Mouse (Mus musculus) gonadal fat pad, adult 2 months (tissue): ENCODE results near the gene Il21r. TPM values are rescaled to one million over a fixed set of nuclear protein-coding genes. Genes with fewer than 3 reads are reported as not detected.

ENCODE experiments used
- DNase-seq: peaks from one replicate; pipeline ENCODE4 v3.0.0-alpha.2; 2012; ENCODE audit warnings: low read depth
- polyA plus RNA-seq: library from polyadenylated mRNA; depleted of rRNA; stranded (reverse); fragments of >200 nt; gene quantifications from 2 replicates; pipeline ENCODE4 v1.2.3, GENCODE M21; 2012

The Il21r gene
- polyA plus RNA-seq, 1 experiment, result 1.5 TPM

DNA sequence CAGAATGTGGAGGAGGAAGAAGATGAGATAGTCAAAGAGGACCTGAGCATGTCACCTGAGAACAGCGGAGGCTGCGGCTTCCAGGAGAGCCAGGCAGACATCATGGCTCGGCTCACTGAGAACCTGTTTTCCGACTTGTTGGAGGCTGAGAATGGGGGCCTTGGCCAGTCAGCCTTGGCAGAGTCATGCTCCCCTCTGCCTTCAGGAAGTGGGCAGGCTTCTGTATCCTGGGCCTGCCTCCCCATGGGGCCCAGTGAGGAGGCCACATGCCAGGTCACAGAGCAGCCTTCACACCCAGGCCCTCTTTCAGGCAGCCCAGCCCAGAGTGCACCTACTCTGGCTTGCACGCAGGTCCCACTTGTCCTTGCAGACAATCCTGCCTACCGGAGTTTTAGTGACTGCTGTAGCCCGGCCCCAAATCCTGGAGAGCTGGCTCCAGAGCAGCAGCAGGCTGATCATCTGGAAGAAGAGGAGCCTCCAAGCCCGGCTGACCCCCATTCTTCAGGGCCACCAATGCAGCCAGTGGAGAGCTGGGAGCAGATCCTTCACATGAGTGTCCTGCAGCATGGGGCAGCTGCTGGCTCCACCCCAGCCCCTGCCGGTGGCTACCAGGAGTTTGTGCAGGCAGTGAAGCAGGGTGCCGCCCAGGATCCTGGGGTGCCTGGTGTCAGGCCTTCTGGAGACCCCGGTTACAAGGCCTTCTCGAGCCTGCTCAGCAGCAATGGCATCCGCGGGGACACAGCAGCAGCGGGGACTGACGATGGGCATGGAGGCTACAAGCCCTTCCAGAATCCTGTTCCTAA is 27.3 kb upstream of the Il21r start:
- no peak for DNase-seq

DNA sequence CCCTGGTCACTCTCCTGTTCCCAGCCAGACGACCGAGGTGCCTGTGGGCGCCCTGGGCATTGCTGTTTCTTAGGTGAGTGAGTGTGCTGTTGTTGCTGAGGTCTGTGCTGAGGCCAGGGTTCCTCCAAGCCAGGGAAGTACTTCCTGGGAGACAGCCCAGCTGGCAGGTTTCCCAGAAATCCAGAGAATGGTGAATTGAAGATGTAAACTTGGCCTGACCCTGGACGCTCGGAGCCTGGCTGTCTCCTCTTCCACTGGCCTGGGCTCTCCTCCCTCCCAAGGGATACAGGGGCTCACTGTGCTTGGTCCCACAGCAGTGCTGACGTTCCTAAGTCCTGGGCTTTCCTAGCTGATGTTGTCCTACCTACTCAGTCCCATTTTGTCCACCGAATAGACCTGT is 26.2 kb upstream of the Il21r start:
- no peak for DNase-seq

DNA sequence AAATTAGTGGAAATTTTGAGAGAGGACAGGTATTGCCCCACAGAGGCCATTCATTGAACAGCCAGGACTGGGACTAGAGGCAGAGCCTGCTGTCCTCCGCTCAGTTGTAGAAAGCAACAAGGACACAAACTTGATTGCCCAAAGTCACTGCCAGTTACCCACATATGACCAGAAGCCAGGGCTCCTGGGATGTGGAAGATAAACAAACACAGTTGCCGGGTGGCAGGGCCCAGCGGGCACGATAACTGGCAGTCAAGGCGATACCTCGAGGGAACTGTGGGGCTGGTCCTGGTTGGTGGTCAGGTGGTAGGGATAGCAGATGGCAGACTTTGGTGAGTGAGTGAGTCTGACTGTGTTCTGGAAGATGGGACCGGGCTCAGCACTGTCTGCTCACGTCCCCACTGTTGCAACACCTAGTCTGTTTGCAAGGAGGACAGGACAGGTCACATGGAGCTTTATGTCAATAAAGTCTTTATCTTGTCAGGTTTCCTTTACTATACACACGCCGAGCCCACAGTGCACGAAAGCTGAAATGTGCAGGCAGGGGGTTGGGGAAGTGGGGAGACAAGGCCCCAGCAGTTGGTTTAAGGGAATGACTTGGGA is 25.6 kb upstream of the Il21r start:
- no peak for DNase-seq

DNA sequence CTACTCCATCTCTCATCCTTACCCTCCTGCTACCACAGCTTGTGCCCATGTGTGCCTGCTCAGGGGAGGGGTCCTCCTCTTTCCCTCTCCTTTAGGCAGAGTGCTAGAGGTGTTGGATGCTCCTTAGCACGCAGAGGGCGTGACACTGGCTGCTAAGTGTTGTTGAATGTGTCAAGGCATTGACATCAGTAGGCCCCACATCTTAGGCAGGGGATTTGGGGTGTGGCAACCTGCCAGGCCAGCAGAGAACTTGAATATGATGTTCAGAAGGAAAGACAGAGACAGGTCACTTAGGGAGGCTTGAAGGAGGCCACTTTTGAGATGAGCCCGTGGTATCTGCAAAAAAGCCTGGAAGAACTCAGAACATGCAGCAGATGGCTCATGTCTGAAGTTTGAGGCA is 25.1 kb upstream of the Il21r start:
- no peak for DNase-seq

DNA sequence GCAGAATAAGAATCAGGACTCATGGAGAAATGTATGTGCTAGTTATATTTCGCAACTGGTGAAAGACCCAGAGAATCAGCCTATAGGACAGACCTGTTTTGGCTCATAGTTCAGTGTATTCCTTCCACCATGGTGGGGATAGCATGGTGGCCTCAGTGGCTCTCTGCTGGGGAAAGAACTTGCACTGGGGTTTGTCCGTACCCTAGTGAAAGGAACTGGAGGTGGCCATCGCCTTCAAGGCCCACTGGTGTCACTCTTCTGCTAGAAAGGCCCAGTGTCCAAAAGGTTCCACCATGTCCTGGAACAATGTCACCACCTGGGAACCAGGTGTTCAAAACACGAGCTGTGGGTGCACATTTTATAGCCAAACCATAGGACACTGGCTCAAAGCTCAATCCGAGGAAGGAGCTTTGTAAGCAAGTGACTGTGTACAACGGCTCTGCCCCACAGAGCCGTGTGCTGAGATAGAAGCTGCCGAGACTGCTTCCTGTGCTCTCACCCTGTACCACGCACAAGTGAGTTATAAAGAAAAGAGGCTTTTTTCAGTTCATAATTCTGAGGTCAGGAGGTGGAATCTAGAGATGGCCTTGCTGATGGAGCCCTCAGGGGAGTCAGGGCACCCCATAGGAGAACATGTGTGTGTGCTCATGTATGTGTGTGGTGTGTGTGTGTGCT is 23.5 kb upstream of the Il21r start:
- DNase-seq, result no peak

DNA sequence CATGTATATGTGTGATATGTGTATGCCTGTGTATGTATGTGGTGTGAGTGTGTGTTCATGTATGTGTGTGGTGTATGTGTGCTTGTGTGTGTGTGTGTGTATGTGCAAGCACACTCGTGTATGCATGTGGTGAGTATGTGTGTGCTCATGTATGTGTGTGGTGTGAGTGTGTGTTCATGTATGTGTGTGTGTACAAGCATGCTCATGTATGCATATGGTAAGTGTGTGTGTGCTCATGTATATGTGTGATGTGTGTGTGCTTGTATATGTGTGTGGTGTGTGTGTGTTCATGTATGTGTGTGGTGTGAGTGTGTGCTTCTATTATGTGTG is 23.0 kb upstream of the Il21r start:
- no peak for DNase-seq

DNA sequence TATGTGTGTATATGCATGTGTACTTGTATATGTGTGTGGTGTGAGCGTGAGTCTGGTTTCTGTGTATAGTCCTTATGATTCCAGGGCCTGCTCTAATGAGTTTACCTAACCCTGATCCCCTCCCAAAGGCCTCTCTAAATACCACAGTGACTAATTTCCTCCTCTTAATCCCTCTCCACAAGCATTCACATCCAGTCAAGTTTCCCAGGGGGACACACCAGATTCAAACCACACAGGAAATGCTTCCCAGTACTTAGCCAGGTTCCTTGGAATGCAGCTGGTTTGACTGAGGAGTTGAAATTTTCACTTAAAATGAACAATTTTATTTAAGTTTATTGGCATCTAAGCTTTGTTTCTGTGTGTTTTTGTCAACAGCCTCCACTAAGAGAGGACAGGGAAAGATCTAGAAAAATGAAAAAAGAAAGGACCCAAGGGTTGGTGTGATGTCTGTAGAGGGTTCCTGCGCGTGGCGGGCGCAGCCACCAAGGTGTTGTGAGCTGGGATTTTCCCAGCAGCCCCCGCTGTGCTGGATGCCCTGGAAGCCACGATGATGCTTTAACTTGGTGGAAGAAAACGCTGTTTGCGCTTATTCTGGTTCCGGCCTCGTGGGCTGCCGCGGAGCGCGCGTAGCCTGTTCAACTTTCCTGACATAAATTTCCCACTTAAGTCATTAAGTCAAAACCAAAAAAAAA is 22.5 kb upstream of the Il21r start:
- DNase-seq, result no peak

DNA sequence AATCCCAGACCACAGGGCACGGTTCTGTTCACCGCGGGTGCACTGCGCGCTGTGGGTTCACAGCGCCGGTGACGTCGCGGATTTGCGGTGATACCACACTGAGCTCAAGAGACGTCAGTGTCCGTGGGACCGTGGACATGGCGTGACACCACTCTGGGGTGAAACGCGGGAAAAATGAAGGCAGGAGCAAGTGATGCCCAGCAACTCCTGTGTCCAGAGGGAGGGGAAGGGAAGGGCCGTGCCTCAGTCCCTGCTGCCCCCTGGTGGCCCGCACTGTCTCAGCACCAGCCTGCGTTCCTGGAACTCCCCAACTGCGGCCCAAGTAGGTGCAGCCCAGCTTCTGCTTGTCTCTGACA is 21.9 kb upstream of the Il21r start:
- no peak for DNase-seq

DNA sequence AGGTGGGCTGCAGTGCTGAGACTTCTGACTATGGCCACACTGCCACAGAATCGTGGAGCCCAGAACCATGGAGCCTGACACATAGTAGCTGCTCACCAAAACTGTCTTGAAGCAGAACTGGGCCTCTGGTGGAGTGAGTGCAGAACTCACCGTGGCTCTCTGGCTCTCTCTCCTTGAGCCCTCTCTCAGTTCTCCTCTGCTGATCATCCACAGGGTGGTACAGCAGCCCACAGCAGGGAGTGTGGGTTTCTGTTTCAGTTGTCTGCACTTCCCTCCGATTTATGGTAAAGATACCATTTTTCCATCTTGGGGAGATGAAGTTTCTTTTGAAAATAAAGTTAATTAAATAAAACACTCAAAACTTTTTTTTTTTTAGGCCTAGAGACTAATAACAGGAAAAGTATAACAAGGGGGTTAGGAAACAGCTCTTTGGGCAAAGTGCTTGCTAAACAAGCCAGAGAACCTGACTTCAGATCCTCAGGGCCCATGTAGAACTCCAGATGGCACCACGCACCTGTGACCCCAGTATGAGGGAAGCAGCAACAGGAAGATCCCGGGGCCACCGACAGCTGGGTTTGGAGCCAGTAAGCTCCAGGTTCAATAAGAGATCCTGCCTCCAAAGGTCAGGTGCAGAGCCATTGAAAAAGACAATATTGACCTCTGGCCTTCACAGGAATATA is 19.8 kb upstream of the Il21r start:
- no peak for DNase-seq

DNA sequence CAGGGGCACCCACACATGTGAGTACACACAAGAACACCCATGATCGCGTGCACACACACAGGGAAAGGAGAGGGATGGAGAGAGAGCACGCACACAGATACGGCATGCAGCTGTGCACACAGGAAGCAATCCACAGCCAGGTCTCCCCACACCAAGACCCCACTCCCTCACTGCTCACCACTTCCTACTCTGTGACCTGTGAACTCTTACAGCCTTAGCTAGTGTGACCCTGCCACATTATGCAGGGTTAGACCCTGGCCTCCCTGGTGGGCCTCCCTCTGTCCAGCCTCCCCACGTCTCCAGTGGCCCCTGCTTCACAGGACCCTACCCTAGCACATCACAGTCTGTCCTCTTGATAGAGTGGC is 19.2 kb upstream of the Il21r start:
- DNase-seq, result no peak

DNA sequence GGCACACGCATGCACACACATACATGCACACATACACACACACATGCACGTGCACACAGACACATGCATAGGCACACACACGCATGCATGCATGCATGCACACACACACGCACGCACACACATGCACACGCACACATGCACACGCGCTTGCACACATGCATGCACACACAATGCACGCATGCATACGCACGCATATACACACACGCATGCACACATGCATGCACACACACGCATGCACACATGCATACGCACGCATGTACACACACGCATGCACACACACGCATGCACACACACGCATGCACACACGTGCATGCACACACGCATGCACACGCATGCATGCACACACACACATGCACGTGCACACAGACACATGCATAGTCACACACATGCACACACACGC is 16.9 kb upstream of the Il21r start:
- DNase-seq, result no peak

DNA sequence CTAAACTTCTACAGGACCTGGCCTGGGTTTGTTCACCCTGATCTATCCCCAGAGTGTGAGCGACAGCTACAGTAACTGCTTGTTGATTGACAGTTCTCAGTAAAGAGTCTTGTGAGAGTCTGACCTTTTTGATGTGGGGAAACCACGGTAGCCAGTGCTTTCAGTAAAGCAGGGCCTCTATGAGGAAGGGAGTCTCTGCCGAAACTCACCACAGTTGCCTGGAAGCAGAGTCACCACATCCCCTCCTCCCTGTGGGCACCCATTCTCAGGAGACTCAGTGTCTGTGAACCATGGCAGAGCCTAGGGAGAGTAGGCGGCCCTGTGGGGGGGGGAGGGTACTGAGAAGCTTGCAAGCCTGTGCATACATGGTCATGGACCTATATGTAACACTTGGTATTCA is 14.5 kb upstream of the Il21r start:
- DNase-seq, result no peak

DNA sequence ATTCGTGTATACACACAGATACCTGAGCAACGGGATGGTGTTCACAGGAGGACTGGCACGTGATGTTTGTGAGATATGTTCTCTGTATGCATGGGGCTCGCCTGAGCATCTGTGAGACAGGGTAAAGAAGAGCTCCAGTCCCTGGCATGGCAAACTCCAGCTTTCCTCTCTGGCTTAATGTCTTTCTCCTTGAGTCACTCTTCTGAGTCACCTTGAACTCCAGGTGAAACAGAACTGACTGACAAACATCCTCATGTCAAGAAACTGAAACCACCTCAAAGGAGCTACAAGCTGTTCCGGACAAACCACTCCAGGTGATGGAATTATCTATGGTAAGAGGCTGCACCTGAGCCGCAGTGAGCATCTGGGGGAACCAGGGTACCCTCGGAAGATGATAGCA is 13.3 kb upstream of the Il21r start:
- no peak for DNase-seq

DNA sequence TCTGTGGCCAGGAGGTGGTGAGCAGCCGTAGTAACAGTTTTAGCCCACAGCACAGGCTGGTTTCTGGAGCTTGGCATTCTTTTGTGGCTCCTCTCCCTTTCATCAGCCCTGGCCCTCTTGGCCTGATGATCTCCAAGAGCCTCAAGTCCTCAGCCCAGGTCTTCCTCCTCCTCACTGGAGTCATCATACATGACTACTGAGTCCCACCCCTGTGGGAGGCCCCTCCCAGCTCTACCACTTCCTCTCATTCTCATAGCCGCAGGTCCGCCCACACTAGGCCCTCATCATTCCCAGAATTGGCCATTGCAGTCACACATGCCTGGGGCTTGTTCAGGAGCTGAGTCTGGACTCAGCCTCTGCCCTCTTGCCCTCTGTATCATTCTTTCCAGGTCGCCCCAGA is 9.4 kb upstream of the Il21r start:
- DNase-seq, result no peak

DNA sequence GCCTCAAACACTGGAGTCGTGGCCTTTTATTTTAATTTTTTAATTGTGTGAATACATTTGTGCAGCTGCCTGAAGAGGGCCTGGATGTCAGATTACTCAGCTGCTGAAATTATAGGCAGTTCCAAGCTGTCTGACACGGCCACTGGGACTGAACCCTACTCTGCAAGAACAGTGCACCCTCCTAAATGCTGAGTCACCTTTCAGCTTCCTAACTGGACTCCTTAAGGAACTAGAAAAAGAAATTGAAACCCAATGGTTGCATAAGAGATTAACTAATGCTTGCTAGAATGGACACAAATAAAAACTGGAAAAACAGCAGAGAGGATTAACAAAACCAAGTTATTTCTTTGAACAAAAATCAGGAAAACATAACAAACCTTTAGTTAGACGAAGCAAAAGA is 6.8 kb upstream of the Il21r start:
- DNase-seq, result no peak

DNA sequence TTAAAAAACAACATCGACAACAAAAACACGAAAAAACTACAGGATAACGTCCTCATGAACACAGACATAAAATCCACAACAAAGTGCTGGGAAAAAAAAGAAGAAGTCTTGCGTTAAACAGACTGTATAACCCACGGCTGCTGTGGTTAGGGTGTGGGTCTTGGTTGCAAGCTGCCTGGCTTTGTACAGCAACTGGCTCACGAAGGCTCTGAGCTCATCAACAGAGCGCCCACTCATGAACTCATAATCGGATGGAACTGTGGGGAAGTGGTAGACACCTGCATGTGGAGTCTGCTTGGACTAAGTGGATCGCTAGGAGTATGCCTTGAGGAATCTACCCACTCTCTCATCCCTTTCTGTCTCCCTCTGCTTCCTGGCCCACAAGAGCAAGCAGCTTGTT is 6.1 kb upstream of the Il21r start:
- DNase-seq, result no peak

DNA sequence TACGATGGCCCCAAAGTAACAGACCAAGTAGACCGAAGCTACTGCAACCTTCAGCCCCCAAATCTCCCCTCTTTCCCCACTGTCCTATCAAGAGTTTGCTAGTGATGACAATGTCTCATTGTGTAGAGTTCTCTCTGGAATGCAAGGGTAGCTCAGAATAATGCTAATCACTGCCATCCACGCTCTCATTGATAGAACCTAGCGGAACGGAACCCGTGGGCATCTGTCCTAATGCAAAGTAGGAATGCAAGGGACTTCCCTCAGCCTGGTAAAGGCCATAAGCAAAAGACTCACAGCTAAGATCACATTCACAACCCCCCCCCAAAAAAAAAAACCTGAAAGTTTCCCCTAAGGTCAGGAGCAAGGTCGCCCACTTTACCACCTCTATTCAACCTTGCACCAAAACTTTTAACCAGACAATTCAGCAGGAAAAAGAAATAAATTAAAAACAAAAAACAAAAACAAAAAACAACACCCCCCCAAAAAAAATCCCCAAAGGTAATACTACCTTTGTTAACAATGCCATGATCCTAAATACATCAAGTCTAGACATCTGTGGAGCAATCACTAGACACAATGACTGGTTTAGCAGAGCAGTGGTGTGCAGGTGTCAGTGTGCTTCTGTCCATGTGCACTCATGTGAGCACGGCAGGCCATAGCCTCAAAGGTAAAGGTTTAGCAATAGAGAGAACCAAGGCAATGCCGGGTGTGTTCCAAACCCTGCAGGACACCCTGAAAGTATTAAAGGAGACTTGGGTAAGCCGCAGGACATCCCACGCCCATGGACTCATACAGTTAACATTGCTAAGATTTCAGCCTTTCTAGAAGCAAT is 5.5 kb upstream of the Il21r start:
- DNase-seq, result no peak

DNA sequence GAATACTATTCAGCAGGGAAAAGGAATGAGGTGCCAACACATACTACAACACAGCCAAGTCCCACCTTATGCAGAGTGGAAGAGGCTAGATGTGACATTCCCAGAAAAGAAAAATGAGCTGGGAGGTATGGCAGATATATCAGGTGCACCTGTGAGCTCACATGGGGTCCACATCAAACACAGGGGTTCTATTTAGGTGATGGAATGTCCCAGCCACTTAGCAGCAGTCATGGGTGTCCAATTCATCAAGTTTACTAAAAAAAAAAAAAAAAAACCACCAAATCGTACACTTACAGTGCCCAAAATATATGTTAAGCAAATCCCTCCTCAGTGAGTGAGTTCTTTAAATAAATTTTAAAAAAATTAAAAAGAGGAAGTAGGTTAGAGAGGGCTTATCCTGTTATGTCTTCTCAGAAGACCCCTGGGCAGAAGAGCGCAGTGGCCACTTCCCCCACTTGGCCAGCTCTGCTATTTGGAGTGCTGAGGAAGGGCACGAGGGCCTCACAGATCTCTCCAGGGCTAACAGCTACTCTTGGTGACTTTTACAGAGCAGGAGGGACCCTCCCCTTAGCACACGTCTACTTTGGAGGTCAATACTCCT is 3.8 kb upstream of the Il21r start:
- no peak for DNase-seq

DNA sequence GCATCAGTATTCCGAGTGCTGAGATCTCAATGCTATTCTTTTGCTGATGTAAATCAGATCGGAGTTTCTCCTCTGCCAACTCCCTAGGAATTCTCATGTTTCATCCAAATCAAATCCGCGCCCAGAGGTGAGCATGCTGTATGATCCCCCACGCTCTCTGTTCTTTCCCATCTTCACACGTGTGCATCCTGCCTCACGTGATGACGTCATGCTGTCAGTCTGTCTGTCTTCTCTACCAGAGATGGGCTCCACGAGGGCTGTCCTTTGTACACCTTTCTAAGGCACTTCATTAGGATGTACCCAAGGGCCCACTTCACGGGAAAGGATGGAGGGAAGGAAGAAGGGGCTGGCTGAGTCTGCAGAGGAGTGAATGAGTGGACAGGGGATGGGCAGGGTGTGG is 3.1 kb upstream of the Il21r start:
- no peak for DNase-seq

DNA sequence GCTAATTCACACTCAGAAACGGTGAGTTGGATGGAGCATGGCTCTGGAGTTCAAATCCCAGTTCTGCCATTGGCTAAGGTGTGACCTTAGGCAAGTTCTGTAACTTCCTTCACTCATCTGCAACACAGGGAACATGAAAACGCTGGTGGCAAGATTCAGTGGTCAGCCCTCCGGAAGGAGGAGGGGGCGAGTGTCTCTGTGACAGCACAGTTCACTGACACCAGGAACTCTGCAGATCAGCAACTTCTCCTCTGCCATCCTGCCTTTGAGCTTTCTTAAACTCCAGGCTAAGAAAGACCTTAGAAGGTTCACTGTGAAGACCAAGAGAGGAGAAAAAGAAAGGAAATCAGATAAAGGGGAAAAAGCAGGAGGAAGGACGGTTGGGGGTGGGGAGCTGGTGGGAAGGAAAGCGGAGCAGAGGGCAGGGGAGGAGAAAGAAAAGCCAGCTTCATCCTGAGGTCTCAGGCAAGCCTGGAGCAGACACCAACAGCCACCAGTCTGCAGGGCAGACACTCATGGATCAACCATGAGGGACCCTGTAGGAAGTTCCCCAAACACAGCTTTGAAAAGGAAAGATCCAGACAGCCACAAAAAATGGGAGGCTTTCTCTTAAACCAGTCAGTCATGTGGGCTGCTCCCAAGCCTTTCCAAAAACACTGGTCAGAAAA is 2.5 kb upstream of the Il21r start:
- no peak for DNase-seq

DNA sequence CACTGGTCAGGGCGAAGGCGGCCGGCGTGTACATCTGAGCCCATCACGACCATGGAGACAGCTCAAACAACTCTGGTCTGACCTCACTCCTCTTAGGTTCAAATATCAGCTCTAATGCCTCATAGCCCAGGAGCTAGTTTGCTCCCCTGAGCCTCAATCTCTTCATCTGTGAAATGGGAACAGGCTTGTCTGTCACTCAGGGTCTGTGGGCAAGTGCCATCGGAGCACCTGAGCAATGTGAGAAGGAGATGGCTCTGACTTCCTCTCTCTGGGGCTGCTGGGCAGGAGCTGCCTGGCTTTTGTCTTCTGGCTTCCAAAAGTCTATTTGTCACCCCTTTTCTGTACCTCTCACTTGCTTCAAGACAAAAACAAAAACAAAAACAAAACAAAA is 2.0 kb upstream of the Il21r start:
- DNase-seq, result no peak
